Mouse (Mus musculus) ES-Bruce4 (cell line): ENCODE data around the gene Terf2.

Experiments
- CTCF ChIP-seq: IDR thresholded peaks from one replicate; pipeline ENCODE4 v1.8.1; 2011; ENCODE audit warnings: low read depth, low read length
- POLR2A ChIP-seq: IDR thresholded peaks from one replicate; pipeline ENCODE4 v1.8.1; 2011; ENCODE audit warnings: low read length; ENCODE audit not compliant: insufficient read depth

DNA sequence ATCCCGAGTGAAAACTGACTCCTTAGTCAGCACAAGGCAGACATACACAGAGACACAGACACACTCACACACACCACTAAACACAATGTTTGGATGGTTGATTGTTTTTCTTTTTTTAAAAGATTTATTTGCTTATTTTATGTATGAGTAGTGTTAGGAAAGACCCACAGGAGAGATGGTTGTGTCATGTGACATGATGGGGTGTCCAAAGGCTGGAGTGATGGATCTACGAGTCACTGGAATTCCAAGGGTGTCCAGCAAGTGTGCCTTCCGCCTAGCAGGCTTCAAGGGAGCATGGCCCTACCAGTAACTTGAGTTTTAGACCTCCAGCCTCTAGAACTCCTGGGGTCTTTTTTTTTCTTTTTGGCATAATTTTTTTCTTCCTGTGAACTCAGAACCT is 67.0 kb downstream of the Terf2 start:
- TF ChIP-seq POLR2A (no peak), CTCF (no peak)
